Mouse (Mus musculus) stomach, postnatal 0 days (tissue): ENCODE data around the gene Art1. TPM values are rescaled to one million over a fixed set of nuclear protein-coding genes. Genes with fewer than 3 reads are reported as not detected.

Source experiments
- ATAC-seq: fragments of 200-750 bp; cut with Nextera tagmentation; 2 replicates; pipeline ENCODE4 v1.8.0; 2017; ENCODE audit not compliant: low FRiP score, low TSS enrichment
- DNase-seq: peaks from one replicate; pipeline ENCODE4 v3.0.0-alpha.2; 2016; ENCODE audit warnings: low spot score
- H3K27ac ChIP-seq: fragments of 300-500 bp; sonication (generic); replicated peaks from 2 replicates; pipeline ENCODE4 v1.5.1; 2014; ENCODE audit warnings: mild to moderate bottlenecking, control low read depth
- H3K27me3 ChIP-seq: fragments of 300-500 bp; sonication (generic); 2 replicates; pipeline ENCODE4 v1.6.1; 2014; ENCODE audit warnings: low read length; ENCODE audit not compliant: control insufficient read depth, insufficient read depth
- H3K36me3 ChIP-seq: fragments of 300-500 bp; sonication (generic); 2 replicates; pipeline ENCODE4 v1.6.1; 2014; ENCODE audit warnings: low read length, mixed read lengths; ENCODE audit not compliant: control insufficient read depth, insufficient read depth
- H3K4me1 ChIP-seq: fragments of 300-500 bp; sonication (generic); replicated peaks from 2 replicates; pipeline ENCODE4 v1.6.1; 2014; ENCODE audit warnings: antibody characterized with exemption; ENCODE audit not compliant: control insufficient read depth, insufficient read depth
- H3K4me2 ChIP-seq: fragments of 300-500 bp; sonication (generic); replicated peaks from 2 replicates; pipeline ENCODE4 v1.6.1; 2014; ENCODE audit warnings: low read depth, mild to moderate bottlenecking, control low read depth, moderate library complexity
- H3K4me3 ChIP-seq: fragments of 300-500 bp; sonication (generic); 2 replicates; pipeline ENCODE4 v1.5.1; 2014; ENCODE audit warnings: low read depth, low read length, control low read depth
- H3K9ac ChIP-seq: fragments of 300-500 bp; sonication (generic); 2 replicates; pipeline ENCODE4 v1.6.1; 2014; ENCODE audit warnings: mild to moderate bottlenecking, low read length, control low read depth, mixed read lengths
- H3K9me3 ChIP-seq: fragments of 300-500 bp; sonication (generic); 2 replicates; pipeline ENCODE4 v1.6.1; 2016; ENCODE audit warnings: low read length; ENCODE audit not compliant: control insufficient read depth
- CTCF ChIP-seq: IDR thresholded peaks from 2 replicates; pipeline ENCODE4 v1.5.1; 2016; ENCODE audit warnings: antibody characterized with exemption, low read depth, mild to moderate bottlenecking, moderate library complexity
- EP300 ChIP-seq: optimal IDR thresholded peaks from 2 replicates; pipeline ENCODE3; 2016; ENCODE audit warnings: antibody characterized with exemption
- WGBS: fragments of 180-500 bp; shearing (Covaris S2); extraction: QIAGEN DNeasy Blood & Tissue Kit; methylation state at CpG from one replicate; pipeline ENCODE4 v1.1.7; 2014; 5-methylcytosine and 5-hydroxymethylcytosine counted together
- polyA plus RNA-seq: library from polyadenylated mRNA; unstranded; fragments of >200 nt; fragmentation: Nextera tagmentation; extraction: Ambion mirVana; gene quantifications from 2 replicates; pipeline ENCODE4 v1.2.1, GENCODE M21; 2015

Gene Art1
- polyA plus RNA-seq, 1 experiment from 2014 or later = 0.25 TPM

GRCm38 (mm10) chr7:102113151-102113729, 11.7 kb downstream of the Art1 start:
- 74% methylated on average over 45 of the region's 45 CpGs for WGBS
- no peak for ATAC-seq
- Histone ChIP-seq H3K4me1 (no peaks in the 10 kb centered on the region), H3K27ac (no peak overlapping the region), H3K4me2 (no peak overlapping the region), H3K9me3 (no peaks in the 10 kb centered on the region), H3K9ac (no peak overlapping the region), H3K4me3 (no peak overlapping the region), H3K27me3 (no peaks in the 10 kb centered on the region), H3K36me3 (no peaks in the 10 kb centered on the region)
- TF ChIP-seq CTCF (no peak), EP300 (no peak)
- no peak for DNase-seq

- no peak for DNase-seq
- Histone ChIP-seq H3K9ac (no peak within 1 kb of the TSS), H3K4me1 (no peaks in the 10 kb centered on the region), H3K9me3 (no peaks in the 10 kb centered on the region), H3K27ac (no peak within 1 kb of the TSS), H3K36me3 (peaks cover 7% of the 10 kb centered on the region), H3K4me2 (no peak within 1 kb of the TSS), H3K27me3 (no peaks in the 10 kb centered on the region), H3K4me3 (no peak within 1 kb of the TSS)
- no peak for TF ChIP-seq EP300
- TF ChIP-seq CTCF = no peak
- no peak for ATAC-seq
- 38% methylated on average over 7 of the region's 7 CpGs for WGBS
These were observed 15.2 kb downstream of the Art1 start, which contains the start of gene Chrna10 for GRCm38 (mm10) chr7:102116579-102117331. Gene Chrna10, minus strand, starts transcription at chr7:102116828.

GRCm38 (mm10) chr7:102117382-102117781, 15.8 kb downstream of the Art1 start:
- Histone ChIP-seq H3K9me3 (no peaks in the 10 kb centered on the region), H3K4me3 (no peak overlapping the region), H3K9ac (no peak overlapping the region), H3K4me2 (no peak overlapping the region), H3K27me3 (no peaks in the 10 kb centered on the region), H3K4me1 (no peaks in the 10 kb centered on the region), H3K36me3 (peaks cover 11% of the 10 kb centered on the region), H3K27ac (no peak overlapping the region)
- ATAC-seq (no peak), DNase-seq (no peak)
- whole genome bisulfite sequencing = 73% methylated on average over 6 of the region's 6 CpGs
- TF ChIP-seq CTCF (no peak), EP300 (no peak)

DNA sequence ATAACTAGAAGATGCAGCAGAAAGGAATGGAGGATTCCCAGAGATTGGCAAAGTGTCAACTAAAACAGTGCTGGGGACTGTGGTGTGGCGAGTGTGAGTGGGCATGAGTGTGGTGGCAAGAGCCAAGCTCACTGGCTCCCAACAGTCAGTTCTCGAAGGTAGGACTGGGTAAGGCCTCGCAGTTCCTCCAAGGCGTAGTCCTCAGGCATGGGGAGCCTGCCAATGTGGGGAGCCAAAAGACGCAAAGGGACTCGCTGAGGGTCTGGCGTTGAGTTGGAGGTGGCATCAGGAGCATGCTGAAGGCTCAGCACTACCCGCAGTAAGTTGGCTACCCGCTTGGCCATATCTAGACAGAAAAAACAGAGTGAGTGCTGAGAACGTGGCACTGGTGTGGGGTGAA, 18.8 kb downstream of the Art1 start:
- no peak for ATAC-seq

DNA sequence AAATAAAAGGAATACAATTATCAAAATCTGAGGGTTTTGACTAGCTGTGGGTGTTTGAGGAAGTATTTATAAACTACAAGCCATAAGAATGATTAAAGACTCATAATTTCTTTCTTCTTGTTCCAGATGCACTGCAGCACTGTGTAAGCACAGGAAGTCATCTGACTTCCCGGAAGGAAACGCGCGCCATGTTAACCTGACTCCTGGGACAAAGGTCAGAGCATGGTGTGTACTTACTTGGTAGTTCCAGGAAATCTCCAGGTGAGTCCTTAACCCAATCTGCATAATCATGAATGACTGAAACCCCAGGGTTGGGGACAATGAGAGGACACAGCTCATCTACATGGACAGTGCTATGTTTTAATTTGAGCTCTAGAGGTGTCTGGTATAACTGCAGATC, 30.9 kb downstream of the Art1 start:
- DNase-seq (peak; percentile 38), ATAC-seq (peak; percentile 80)
- 64% methylated on average over 4 of the region's 4 CpGs for WGBS
- no peak overlapping the region for H3K4me3 ChIP-seq
- H3K27me3 ChIP-seq = no peaks in the 10 kb centered on the region
- H3K27ac ChIP-seq = no peak overlapping the region
- TF ChIP-seq EP300 (no peak), CTCF (no peak)
- H3K4me1 ChIP-seq = no peaks in the 10 kb centered on the region
- H3K9ac ChIP-seq = no peak overlapping the region
- peaks cover 38% of the 10 kb centered on the region for H3K36me3 ChIP-seq
- H3K9me3 ChIP-seq = no peaks in the 10 kb centered on the region
- no peak overlapping the region for H3K4me2 ChIP-seq

More for the DNA sequence above, 18.8 kb downstream of the Art1 start:
- no peaks in the 10 kb centered on the region for H3K27me3 ChIP-seq
- DNase-seq = no peak
- 95% methylated on average over 10 of the region's 10 CpGs for WGBS
- H3K9me3 ChIP-seq = no peaks in the 10 kb centered on the region
- peaks cover 31% of the 10 kb centered on the region for H3K36me3 ChIP-seq
- TF ChIP-seq EP300 = no peak
- TF ChIP-seq CTCF = no peak
- H3K27ac ChIP-seq = no peak overlapping the region
- H3K4me3 ChIP-seq = no peak overlapping the region
- H3K4me1 ChIP-seq = no peaks in the 10 kb centered on the region
- no peak overlapping the region for H3K4me2 ChIP-seq
- H3K9ac ChIP-seq = no peak overlapping the region

DNA sequence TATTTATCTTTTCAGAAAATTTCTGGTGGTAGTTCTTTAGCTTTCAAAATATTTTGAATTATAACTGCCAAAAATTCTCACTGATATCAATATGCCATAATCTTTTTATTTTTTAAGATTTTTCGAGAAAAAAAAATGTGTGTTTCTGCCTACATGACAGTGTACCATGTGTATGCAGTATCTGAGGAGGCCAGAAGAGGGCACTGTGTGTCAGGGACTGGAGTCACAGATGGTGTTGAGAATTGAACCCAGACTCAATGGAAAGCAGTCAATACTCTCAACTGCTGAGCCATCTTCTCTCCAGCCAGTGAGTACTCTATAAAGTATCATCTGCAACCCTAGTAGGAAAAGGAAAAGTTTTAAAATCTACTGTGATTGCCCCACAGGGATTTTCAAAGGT, 35.9 kb downstream of the Art1 start:
- no peak overlapping the region for H3K27ac ChIP-seq
- no peak overlapping the region for H3K4me3 ChIP-seq
- ATAC-seq (no peak), DNase-seq (peak; percentile 32)
- H3K4me1 ChIP-seq = no peaks in the 10 kb centered on the region
- H3K9me3 ChIP-seq = no peaks in the 10 kb centered on the region
- H3K27me3 ChIP-seq = no peaks in the 10 kb centered on the region
- H3K4me2 ChIP-seq = no peak overlapping the region
- H3K9ac ChIP-seq = no peak overlapping the region
- H3K36me3 ChIP-seq = peaks cover 21% of the 10 kb centered on the region
- no peak for TF ChIP-seq EP300
- TF ChIP-seq CTCF = peak; percentile 70
- 96% methylated on average over 1 of the region's 1 CpGs for whole genome bisulfite sequencing
